Mouse (Mus musculus) thymus, adult 2 months (tissue): ENCODE data around the gene Caskin2.

Source experiments
- CTCF ChIP-seq: fragments of 200-500 bp; IDR thresholded peaks from 2 replicates; pipeline ENCODE4 v1.5.1; 2012; ENCODE audit warnings: mild to moderate bottlenecking, control low read depth, low read length, moderate library complexity, borderline replicate concordance; ENCODE audit not compliant: control insufficient read depth, poor library complexity, insufficient read depth; ENCODE audit errors: extremely low read depth
- POLR2A ChIP-seq: fragments of 200-500 bp; IDR thresholded peaks from 2 replicates; pipeline ENCODE4 v1.6.1; 2012; ENCODE audit warnings: mild to moderate bottlenecking, low read length, control low read depth, moderate library complexity; ENCODE audit not compliant: control insufficient read depth, poor library complexity, insufficient read depth; ENCODE audit errors: extremely low read depth

DNA sequence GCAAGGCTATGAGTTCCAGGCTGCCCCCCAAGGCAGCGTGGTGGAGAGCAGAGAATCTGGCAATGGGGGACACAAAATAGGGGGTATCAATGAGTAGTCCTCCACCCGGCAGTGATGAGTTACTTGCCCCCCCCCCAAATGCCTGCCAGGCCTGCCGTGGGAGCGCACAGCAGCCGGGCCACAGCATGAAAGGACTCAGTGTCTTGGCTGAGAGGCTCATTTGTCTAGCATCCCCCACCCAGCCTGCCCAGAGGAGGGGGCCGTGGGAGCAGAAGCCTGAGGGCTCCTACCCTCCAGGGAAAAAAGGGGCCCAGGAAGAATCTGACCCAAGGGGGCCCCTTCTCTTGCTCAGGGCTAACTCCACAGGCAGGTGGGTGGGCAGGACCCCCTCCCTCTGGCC lies 6.1 kb downstream of the Caskin2 start:
- no peak for TF ChIP-seq CTCF
- no peak for TF ChIP-seq POLR2A
